Comparison of ENCODE assay signal across 15 mouse cellular contexts in the genomic region with DNA sequence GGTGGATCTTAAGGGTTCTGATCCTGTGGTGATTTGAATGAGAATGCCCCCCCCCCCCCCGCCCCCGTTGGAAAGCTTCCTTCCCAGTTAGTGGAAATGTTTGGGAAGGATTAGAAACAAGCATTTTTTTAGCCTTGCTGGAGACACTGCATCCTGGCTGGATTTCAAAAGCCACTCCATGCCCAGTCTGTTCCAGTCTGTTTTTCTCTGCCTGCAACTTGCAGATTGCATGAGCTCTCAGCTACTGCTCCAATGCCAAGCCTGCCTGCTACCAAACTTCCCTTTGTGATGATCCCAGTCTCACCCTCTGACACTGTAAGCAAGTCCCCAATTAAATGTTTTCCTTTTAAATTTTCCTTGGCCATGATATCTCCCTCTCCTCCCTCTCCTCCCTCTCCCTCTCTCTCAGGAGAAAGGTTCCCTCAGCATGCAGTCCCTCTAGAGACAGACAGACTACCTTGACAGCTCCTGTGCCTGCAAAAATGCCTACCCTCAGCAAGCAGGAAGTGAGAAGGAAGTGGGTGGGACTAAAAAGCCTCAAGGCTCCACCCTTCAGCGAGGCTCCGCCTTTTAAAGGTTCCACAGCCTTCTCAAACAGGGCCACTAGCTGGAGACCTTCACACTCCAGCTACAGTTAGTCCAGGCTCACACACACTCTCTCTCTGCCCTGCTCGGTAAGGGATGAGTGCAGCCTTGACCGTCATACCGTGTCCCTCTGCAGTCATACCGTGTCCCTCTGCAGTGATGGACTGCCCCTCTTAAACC.
DNase-seq lines count a peak whose midpoint lies in the region; ATAC-seq and TF ChIP-seq lines count a peak whose summit lies in the region.
"Had no signal": no experiment of that assay in that cellular context is flagged by ENCODE, and none has a peak within 500 bp of the region (broad histone marks: within the 10 kb centered on the region; RNA-seq: fewer than 3 reads in every experiment).

No protein-coding gene starts in this region.

- no peak for DNase-seq in forebrain, embryonic 10.5 days (ENCODE audit: extremely low spot score, low spot score)
- no peak for DNase-seq in kidney, postnatal 0 days (ENCODE audit: low spot score)
- DNase-seq in kidney, adult 9 months, result no peak
- DNase-seq in ZHBTc4 (ENCODE audit: low read depth, low spot score), result peak; percentile 41
- DNase-seq in limb, embryonic 10.5 days (ENCODE audit: low spot score), result no peak
- DNase-seq in layer of hippocampus, adult 9-11 months, result no peak
- no peak for DNase-seq in left cerebral cortex, postnatal 10 days (ENCODE audit: extremely low spot score in 1 of 2, low spot score in 2 of 2)
- DNase-seq: cerebellum, adult 11 months; lung, postnatal 14 days; right cerebral cortex, postnatal 4 days; thymus, postnatal 4 days had no signal

- intact Hi-C loops in left cerebral cortex, postnatal 10 days (cut with DNase I), result no loop called here

- peaks cover 41% of the 10 kb centered on the region for H3K4me1 ChIP-seq in forebrain, embryonic 10.5 days
- no peaks in the 10 kb centered on the region for H3K4me1 ChIP-seq in forebrain, embryonic 15.5 days
- 0 out of 2 replicates have a peak, but pooled peaks cover 9% of the 10 kb centered on the region for H3K4me1 ChIP-seq in kidney, postnatal 0 days (replicated peaks; ENCODE audit: insufficient read depth, low read length)
- peaks cover 50% of the 10 kb centered on the region for H3K4me1 ChIP-seq in limb, embryonic 10.5 days

- peaks cover 4% of the 10 kb centered on the region; the same call in 1 of the 2 replicates for H3K27me3 ChIP-seq in forebrain, embryonic 10.5 days (ENCODE audit: poor library complexity, severe bottlenecking)
- no peaks in the 10 kb centered on the region; the same call in 1 of the 2 replicates for H3K27me3 ChIP-seq in forebrain, embryonic 15.5 days
- no peaks in the 10 kb centered on the region for H3K27me3 ChIP-seq in kidney, postnatal 0 days (ENCODE audit: insufficient read depth, low read length)
- H3K27me3 ChIP-seq in limb, embryonic 10.5 days (ENCODE audit: low read depth, poor library complexity, severe bottlenecking), result no peaks in the 10 kb centered on the region

- H3K9ac ChIP-seq in forebrain, embryonic 15.5 days (replicated peaks), result no peak overlapping the region
- no peak overlapping the region for H3K9ac ChIP-seq in kidney, postnatal 0 days (ENCODE audit: low read depth, low read length)
- H3K9ac ChIP-seq: midbrain, embryonic 13.5 days had no signal

- no peak for TF ChIP-seq CTCF in kidney, postnatal 0 days (IDR thresholded peaks at IDR 0.05; ENCODE audit: low read depth)

- peaks cover 15% of the 10 kb centered on the region for H3K9me3 ChIP-seq in forebrain, embryonic 10.5 days
- H3K9me3 ChIP-seq in forebrain, embryonic 15.5 days, result no peaks in the 10 kb centered on the region
- no peaks in the 10 kb centered on the region for H3K9me3 ChIP-seq in kidney, postnatal 0 days (replicated peaks; ENCODE audit: low read length)
- peaks cover 3% of the 10 kb centered on the region; the same call in 1 of the 2 replicates for H3K9me3 ChIP-seq in limb, embryonic 10.5 days (replicated peaks)

- WGBS in forebrain, embryonic 10.5 days, result 80% methylated on average over 8 of the region's 8 CpGs
- 85% methylated on average over 8 of the region's 8 CpGs for WGBS in forebrain, embryonic 15.5 days
- 79% methylated on average over 8 of the region's 8 CpGs for WGBS in kidney, postnatal 0 days
- WGBS in limb, embryonic 10.5 days, result 84% methylated on average over 8 of the region's 8 CpGs

- ATAC-seq in forebrain, embryonic 15.5 days (replicated peaks), result no peak
- no peak for ATAC-seq in kidney, postnatal 0 days (replicated peaks; ENCODE audit: low FRiP score, low read depth)

- H3K36me3 ChIP-seq in forebrain, embryonic 10.5 days (replicated peaks), result peaks cover 4% of the 10 kb centered on the region
- no peaks in the 10 kb centered on the region for H3K36me3 ChIP-seq in forebrain, embryonic 15.5 days
- H3K36me3 ChIP-seq in kidney, postnatal 0 days (ENCODE audit: insufficient read depth, low read length), result no peaks in the 10 kb centered on the region
- no peaks in the 10 kb centered on the region for H3K36me3 ChIP-seq in limb, embryonic 10.5 days
- H3K36me3 ChIP-seq: midbrain, embryonic 13.5 days had no signal

- H3K4me2 ChIP-seq in forebrain, embryonic 15.5 days (replicated peaks), result no peak overlapping the region
- no peak overlapping the region for H3K4me2 ChIP-seq in kidney, postnatal 0 days (ENCODE audit: low read length)
- H3K4me2 ChIP-seq: liver, embryonic 11.5 days; midbrain, embryonic 13.5 days had no signal

- peak overlapping the region; percentile 57 for H3K27ac ChIP-seq in forebrain, embryonic 10.5 days
- H3K27ac ChIP-seq in forebrain, embryonic 15.5 days (replicated peaks), result no peak overlapping the region
- H3K27ac ChIP-seq in kidney, postnatal 0 days, result 0 out of 2 replicates have a peak overlapping the region, but pooled peaks have one; percentile 42
- H3K27ac ChIP-seq in limb, embryonic 10.5 days, result peak overlapping the region; percentile 50; the same call in 1 of the 2 replicates
- H3K27ac ChIP-seq: midbrain, embryonic 13.5 days had no signal

- H3K4me3 ChIP-seq in forebrain, embryonic 10.5 days, result no peak overlapping the region
- no peak overlapping the region for H3K4me3 ChIP-seq in forebrain, embryonic 15.5 days
- no peak overlapping the region for H3K4me3 ChIP-seq in kidney, postnatal 0 days (replicated peaks; ENCODE audit: low read depth, low read length)
- H3K4me3 ChIP-seq in limb, embryonic 10.5 days, result no peak overlapping the region
- H3K4me3 ChIP-seq: erythroblast, embryonic 14.5 days; midbrain, embryonic 13.5 days had no signal
